Mouse (Mus musculus): ENCODE measurements around the gene Itsn1.

Itsn1 gene

DNA sequence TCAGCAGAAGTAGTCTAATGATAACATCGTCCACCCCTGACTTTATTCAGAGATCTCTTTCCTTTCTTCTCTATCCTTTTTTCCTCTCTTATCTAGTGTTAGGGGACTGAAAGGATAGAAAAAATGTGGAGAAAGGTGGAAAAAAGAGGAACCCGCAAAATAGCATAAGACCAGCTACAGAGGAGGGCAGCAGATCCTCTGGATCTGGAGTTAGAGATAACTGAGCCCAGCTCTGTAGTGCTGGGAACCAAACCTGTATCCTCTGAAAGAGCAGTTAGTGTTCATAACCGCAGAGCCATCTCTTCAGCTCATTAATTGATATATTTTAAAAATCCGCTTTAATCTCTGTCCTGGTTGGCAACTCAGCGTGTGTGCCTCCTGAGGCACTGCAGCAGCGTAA, 84.5 kb downstream of the Itsn1 start:
- no peak for DNase-seq (ENCODE audit: low spot score)

DNA sequence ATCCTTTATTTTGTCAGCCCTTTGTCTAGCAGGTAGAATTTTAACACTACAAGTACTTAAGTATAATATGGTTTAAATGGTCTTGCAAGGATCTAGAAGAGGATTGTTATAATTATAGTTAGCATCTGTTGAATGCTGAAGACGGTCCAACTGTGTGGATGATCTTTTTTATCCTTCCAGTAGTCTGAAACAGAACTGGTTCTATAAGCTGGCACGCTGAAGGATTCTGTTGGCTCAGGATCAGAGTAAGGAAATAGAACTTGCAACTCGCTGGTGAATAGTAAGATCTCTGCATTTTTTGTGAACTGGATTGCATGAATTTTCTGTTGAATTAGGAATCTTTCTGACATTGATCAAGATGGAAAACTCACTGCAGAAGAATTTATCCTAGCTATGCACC, 86.0 kb downstream of the Itsn1 start:
- no peak for DNase-seq (ENCODE audit: low spot score)

DNA sequence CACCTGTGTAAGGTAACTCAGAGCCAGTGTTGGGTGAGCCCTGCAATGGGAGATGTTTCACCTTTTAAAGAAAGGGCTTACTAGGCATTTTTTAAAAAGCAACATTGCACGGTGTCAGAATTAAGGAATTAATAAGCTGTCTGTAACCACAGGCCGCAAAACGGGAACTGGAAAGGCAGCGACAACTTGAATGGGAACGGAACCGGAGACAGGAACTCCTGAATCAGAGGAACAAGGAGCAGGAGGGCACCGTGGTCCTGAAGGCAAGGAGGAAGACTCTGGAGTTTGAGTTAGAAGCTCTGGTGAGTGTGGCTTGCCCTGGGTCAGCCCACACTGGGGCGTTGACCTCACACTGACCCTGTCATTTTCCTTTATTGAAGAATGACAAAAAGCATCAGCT, 91.2 kb downstream of the Itsn1 start:
- DNase-seq (ENCODE audit: low spot score): no peak

DNA sequence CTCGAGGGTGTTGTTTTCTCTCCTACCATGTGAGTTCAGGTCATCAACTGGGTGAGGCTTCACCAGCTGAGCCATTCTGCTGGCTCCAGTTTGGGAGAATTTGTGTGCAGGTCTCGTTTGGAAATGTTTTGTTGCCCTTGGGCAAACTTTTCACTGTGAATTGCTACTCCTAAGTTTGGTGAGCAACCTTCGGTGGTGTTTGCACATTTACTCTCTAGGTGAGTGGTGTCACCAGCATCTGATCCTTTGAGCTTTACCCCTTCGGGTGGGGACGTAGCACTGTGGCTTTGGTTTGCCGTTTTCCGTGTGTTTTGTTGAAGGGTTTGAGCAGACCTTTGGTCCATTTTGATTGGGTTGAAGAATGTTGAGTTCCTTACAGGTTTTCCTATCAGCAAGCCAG, 93.2 kb downstream of the Itsn1 start:
- DNase-seq (ENCODE audit: low spot score): no peak

DNA sequence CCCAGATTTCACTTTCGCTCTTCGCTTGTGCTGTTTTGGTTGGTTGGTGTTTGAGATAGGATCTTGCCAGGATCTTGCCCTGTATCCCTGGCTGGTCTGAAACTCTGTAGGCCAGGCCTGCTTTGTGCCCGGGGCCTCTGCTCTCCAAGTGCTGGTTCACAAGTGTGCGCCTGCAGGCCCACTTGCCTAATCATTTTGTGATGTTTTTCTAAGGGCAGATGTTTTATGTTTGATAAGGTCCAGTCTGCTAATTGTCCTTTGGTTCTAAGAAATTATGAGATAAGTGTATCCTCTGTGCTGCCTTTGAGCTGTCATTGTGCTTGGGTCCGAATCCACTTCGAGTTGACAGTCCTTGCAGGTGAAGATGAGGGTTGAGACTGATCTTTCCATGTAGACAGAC, 93.7 kb downstream of the Itsn1 start:
- no peak for DNase-seq (ENCODE audit: low spot score)

DNA sequence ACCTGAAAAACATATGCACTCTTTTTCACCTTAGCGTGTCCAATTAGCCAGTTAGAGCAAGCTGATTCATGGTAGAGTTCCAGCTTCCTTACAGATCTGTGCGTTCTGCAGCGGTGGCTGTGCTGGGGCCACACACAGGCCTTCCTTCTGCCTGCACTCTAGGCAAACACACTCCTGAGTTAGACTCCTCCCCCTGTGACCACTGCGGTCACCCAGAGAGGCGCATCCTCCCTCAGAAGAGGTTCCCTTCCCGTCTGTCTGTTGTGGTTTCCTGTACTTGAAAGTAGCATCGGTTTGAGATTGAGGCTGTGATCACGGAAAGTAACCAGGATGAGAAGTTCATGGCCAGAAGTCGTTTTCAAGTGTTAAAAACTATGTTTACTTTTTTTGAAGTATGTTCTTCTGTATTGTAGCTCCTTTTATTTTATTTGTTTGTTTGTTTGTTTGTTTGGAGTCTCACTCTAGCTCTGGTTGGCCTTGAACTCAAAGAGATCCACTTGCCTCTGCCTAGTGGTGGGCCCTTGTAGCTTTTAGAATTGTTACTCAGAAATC, 96.8 kb downstream of the Itsn1 start:
- no peak for DNase-seq (ENCODE audit: low spot score)

DNA sequence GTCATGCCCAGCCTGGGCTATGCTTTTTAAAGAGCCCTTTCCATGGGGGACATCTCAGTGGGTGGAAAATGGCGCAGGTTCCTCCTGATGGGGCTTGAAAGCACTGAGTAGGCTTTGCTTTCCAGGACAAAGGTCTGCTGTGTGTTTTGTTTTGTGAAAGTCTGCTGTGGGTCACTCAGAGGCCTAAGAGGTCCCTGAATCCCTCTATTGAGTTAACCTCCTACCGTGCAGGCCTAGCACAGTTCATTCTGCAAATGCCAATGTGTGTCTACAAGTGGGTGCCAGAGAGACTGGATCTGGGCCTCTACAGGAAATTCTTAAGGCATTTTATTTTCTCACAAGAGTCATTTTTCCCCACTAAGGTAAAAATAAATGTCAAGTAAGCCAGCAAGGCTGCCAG, 97.8 kb downstream of the Itsn1 start:
- DNase-seq (ENCODE audit: low spot score): no peak

DNA sequence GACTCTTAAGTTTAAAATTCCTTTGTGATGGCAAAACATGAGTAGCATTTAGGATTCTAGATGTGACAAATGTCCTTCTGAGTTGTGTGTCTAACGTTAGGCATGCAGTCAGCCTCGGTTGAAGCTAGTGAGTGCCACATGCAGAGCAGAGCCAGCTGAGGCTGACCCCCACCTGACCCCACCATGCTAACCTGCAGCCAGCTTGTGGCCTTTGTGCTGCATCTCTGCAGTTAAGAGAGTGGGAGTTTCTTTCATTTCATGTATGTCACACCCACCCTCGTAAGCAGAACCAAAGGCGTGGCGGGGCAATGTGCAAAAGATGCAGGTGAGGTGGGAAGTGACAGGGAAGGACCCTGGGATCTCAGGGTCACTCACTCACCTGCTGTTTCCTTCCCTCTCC, 98.4 kb downstream of the Itsn1 start:
- no peak for DNase-seq (ENCODE audit: low spot score)

DNA sequence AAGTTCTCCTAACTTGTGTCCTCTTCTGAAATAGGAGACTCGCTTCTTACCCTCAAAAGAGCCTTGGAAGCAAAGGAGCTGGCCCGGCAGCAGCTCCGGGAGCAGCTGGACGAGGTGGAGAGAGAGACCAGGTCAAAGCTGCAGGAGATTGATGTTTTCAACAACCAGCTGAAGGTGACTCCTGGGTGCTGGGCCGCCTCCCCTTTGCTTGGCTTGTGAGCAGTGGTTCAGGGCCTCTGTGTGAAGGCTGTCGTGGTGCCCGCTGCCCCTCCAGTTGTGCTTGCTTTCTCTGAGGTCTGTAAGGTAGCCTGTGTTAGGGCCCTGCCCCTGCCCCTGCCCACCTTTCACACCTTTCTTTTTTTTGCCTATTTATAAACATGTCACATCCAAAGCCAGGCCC, 99.1 kb downstream of the Itsn1 start:
- no peak for DNase-seq (ENCODE audit: low spot score)

DNA sequence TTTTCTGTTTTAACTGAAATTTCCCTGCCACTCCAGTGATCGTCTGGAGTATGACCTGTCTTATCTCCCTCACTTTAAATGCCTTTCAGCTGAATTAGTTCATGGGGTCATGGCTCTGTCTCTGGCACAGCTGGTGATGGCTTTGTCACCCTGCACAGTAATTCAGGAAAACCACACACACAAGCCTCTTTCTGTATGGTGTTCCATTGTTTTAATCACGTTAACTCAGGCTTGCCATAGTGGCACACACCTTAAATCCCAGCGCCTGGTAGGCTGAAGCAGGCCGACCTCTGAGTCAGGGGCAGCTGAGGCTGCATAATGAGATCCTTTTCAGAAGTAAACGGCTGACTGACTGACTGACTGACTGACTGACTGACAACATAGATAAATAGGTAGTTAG, 99.5 kb downstream of the Itsn1 start:
- no peak for DNase-seq (ENCODE audit: low spot score)

DNA sequence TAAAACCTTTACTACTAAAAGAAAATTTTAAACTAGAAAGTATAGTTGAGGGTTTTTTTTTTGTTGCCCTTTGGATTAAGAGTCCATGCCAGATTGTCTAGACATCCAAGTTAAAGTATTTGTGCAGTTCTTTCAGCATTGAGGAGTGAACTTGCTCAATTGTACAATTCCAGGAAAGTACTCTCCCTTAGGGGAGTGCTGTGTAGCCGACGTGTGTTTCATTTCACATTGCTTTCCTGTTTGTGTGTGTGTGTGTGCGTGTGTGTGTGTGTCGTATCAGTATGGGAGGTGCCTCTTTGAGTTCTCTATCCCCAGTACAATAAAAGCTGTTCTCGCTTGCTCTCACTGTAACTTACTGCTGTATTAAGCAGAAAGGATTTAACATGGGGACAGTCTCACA, 100.0 kb downstream of the Itsn1 start:
- DNase-seq (ENCODE audit: low spot score): no peak

DNA sequence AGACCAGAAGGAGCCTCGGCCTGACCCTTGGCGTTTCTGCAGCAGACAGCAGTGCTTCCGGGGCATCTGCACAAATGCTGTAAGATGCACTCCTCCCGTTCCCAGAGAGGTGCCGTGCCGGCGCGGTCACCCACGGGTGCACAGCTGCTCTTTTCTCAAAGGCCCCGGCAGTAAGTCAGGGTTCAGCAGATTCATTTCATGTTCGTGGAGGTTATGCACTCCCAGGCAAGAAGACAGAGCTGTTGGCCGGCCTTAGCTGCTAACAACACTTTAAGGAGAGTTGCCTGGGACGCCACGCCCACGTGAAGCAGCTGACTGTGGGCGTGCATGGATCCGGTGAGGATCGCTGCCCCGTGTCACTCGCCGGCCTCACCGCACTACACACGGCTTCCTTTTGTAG, 101.2 kb downstream of the Itsn1 start:
- no peak for DNase-seq (ENCODE audit: low spot score)

DNA sequence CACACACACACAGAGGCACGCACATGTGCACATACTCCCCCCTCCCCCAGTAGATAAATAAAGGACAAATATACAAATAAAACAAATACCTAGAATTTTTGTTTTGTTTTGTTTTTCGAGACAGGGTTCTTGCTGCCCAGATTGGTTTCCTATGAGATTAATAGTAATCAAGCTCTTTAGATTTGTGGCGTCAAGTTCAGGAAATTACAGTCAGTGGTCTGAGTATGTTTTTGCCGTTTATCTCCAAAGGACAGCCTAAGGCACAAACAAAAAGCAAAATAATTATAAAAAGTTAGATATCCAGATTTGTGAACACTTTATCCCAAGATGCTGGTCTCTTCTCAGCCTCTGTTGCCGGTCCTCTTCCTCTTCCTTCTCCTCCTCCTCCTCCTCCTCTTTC, 104.0 kb downstream of the Itsn1 start:
- DNase-seq (ENCODE audit: low spot score): no peak

DNA sequence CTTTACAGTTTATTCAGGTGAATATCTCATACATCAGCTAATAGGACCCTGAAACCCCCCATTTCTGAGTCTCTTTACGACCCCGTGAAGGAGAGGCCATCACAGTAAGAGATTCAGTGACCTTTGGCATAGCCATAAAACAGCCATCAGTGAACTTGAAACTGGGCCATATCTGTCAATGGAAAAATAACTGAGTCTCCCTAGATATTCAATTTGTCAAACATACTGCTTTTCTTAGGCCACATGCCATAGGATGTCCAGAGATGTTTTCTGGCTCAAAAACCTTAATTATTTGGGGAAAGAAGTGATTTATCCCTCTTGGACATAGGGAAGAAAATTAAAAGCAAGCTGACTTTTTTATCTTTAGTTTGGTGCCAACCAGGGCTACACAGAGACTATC, 104.5 kb downstream of the Itsn1 start:
- no peak for DNase-seq (ENCODE audit: low spot score)

DNA sequence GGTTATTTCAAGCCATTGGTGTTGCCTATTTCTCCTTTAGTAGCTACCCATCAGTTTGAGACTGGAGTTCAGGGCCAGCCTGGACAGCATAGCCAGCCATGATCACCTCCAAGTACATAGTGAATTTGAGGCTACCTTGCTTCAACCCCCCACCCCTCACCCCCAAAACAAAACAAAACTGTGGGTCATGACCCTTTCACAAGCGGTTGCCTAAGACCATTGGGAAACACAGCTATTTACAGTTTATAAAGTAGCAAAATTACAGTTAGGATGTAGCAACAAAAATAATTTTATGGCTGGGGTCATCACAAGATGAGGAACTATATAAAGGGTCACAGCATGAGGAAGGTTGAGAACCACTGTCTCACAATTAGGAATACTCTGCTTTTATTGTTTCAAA, 104.9 kb downstream of the Itsn1 start:
- no peak for DNase-seq (ENCODE audit: low spot score)

DNA sequence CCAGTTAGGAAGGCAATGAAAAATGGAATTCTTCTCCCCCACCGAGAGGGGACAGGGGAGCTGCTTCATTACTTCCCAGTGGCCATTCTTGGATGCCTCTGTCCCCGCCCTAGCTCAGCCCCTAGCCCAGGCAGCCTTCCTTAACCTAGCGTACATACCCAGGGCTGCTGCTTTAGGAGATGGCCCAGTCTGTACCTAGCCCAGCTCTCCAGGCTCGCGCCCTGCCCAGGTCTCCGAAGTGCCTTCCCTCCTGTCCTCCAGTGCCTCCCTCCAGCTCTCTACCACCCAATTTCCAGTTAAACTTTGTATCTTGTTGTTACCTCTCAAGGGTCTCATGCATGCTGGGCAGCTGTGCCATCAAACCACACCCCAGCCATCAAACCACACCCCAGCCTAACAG, 106.7 kb downstream of the Itsn1 start:
- no peak for DNase-seq (ENCODE audit: low spot score)

DNA sequence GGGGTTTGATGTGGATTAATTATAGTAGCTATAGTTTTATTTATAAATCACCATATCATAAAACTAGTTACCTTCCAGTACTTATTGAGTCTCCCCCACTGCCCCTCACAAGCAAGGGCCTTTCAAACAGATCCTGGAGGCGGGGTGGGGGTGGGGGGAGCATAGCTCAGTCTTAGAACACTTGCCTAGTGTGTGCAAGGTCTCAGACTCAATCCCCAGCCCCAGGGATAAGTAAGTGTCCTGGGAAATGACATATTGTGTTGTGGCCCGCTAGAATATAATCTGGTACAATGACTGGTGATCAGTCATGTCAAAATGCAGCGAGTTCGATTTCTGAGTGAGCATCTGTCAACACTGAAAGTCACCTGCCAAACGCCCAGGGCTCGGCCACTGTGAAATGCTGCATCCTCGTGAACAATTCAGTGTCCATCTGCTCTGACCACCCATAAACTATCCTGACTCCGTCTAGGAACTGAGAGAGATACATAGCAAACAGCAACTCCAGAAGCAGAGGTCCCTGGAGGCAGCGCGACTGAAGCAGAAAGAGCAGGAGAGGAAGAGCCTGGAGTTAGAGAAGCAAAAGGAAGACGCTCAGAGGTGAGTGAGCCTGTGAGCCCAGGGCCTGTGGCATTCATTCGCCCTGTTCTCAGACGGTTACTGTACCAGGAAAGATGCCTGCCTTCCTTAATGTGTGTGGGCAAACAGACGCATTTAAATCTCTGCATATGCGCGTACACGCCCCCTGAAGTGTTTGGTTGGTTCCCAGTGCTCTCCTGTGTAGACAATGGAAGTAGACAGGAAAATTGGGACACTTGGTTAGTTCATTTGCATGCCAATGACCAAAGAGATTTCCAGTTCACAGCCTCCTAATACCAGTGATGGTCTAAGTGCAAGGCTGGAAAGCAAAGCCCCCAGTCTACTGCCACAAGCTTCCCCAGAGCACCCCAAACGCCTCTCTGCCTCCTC, 107.8 kb downstream of the Itsn1 start:
- no peak for DNase-seq (ENCODE audit: low spot score)

DNA sequence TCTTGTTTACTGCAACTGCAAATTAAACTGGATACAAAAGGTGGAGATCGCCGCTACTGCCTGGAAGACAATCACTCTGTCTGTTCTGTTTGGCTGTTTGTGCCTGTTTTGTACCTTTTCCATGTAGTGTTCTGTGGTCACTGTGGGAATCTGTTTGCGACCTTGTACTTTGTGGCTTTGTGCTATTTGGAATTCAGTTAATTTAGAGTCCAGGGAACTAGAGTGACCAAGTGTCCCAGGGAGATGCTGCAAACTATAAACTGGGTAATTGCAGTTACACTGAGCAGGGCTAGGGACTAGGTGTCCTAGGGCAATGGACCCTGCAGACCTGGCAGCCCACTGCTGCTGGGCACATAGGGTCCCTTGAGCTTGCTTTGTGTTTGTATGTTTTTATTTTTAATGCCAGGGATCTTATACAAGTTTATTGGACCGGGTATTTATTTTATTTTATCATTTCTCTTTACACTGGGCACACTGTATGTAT, 108.5 kb downstream of the Itsn1 start:
- no peak for DNase-seq (ENCODE audit: low spot score)

DNA sequence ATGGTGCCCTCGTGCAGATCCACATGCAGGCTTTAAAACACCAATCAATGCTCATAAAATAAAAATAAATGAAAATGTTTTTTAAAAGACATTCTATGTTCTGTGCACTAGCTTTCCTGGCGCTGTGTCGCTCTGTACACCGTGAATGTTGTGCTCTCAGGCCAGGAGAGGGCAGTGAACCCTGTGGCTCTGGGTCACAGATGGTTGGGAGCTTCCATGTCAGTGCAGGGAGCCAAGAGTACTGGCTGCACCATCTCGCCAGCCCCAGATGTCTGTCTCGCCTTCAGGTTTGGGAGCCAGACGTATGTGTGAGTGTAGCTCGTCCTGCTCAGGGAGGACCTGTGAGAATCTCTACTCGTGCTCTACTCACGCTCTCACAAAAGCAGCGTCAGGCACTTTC, 109.7 kb downstream of the Itsn1 start:
- no peak for DNase-seq (ENCODE audit: low spot score)

DNA sequence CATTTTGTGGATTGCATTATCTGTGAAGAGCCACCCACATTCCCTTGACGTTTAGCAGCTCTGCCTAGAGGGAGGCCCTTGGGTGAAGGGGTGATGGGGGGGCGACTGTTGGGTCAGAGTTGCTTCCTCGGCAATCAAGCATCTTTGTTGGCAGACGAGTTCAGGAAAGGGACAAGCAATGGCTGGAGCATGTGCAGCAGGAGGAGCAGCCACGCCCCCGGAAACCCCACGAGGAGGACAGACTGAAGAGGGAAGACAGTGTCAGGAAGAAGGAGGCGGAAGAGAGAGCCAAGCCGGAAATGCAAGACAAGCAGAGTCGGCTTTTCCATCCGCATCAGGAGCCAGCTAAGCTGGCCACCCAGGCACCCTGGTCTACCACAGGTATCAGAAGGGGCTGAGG, 110.4 kb downstream of the Itsn1 start:
- no peak for DNase-seq (ENCODE audit: low spot score)

DNA sequence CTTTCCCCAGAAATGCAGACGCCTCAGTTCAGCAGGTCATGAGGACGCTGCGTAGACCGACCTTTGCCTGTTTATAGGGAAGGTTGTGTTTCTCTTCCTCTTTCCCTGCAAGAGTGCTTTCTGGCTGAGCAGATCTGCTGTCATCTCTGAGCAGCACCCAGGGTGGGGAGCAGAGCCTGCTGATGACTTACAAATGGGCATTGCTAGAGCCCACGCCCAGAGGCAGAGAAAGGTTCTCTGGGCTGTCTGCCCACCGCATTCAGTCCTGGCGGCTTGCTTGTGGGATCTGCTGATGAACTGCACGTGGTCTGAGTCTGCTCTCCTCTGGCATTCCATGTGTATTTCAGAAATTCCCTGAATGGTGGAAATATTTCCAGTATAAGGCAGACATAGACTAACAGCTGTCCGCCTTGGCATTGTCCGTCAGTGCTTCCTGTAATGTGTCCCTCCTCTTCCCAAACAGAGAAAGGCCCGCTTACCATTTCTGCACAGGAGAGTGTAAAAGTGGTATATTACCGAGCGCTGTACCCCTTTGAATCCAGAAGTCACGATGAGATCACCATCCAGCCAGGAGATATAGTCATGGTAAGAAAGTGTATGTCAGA, 112.0 kb downstream of the Itsn1 start:
- peak; percentile 62 for DNase-seq (ENCODE audit: low spot score)

DNA sequence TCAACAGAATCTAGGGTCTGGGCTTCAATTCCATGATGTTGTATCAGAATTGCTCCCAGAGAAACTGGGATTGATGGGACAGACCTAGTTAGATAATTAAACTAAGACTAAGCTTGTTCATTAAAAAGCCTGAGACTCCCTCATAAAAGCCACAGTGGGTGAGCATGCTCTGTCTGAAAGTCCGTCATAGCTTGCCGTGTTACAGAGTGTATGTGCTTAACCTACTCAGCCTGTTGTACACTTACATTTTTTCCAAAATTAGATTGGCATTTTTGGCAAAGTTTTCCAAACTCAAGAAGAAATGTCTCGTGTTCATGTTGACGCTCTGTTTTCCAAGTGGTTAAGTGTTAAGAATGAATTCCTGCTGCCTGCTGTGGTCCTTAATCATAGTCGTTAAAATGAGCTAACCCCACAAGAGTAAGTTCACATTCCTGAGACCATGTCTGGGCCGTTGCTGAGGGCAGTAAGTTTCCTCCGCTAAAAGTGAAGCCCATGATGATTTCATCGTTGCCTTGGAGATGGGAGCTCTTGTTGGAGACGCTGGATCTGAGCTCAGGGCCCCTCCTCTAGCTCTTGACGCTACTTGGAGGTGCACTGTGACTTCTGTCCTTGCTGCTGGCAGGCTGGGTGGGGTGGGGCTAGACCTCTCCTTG, 117.1 kb downstream of the Itsn1 start:
- peak; percentile 22 for DNase-seq (ENCODE audit: low spot score)
